Mouse (Mus musculus): Measurements from ENCODE around the gene 4930402F06Rik. TPM values are rescaled to one million over a fixed set of nuclear protein-coding genes. Genes with fewer than 3 reads are reported as not detected.

4930402F06Rik gene
- not detected in 2 replicates for polyA plus RNA-seq (2016; fragmentation: Nextera tagmentation; extraction: Ambion mirVana)

DNA sequence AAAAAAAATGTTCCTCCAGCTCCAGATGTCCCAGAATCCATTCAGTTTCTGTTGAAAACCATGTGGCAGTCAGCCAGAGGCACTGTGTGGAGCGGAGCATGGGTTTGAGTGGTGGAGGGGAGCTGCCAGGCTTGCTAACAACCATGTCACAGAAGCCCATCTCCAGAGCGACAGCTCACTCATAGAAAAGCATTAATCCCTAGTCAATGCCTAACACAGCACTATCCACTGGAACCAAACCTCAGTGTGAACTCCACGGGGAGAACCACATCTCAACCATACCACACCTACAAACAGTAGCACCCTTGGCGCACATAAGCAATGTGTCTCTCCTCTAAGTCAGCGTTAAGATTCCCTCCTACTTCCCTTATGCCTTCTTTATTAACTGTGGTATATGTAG is at the start of gene 4930402F06Rik:
Gene 4930402F06Rik, minus strand, starts transcription at position 80 of the 400 bp plus-strand sequence.
- ATAC-seq (ENCODE audit: low FRiP score): no peak
- no peaks in the 10 kb centered on the region for H3K27me3 ChIP-seq
- no peaks in the 10 kb centered on the region for H3K9me3 ChIP-seq (replicated peaks)
- no peaks in the 10 kb centered on the region for H3K36me3 ChIP-seq
- H3K4me3 ChIP-seq: no peak within 1 kb of the TSS
- 72% methylated on average over 5 of the region's 5 CpGs for WGBS
- no peak within 1 kb of the TSS for H3K9ac ChIP-seq
- H3K4me1 ChIP-seq: no peaks in the 10 kb centered on the region
- no peak within 1 kb of the TSS for H3K4me2 ChIP-seq (replicated peaks)
- no peak within 1 kb of the TSS for H3K27ac ChIP-seq

DNA sequence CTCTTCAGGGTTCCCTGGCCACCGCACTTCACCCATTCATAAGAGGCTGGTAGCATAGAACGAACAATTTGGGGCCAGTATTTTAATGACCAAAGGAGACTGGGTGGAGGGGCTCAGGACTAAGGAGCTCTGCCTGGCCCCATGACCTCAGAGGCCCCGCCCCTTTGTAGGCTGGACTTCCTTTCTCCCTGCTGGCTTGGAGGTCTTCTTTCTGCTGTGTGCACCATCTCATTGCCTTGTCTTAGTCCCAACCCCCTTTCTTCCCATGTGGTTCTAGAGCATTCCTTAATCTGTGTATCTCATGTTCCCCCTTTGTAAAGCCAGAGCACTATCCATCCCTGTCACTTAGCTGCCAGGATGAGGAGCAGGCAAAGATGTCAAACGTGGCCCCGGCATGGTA is 49.3 kb upstream of the 4930402F06Rik start:
- no peak for ATAC-seq (ENCODE audit: low FRiP score)

GRCm38 (mm10) chr2:35445610-35446009 is 48.6 kb upstream of the 4930402F06Rik start:
- peaks cover 9% of the 10 kb centered on the region; the same call in 1 of the 2 replicates for H3K4me1 ChIP-seq
- H3K9me3 ChIP-seq (replicated peaks): no peaks in the 10 kb centered on the region
- H3K27me3 ChIP-seq: no peaks in the 10 kb centered on the region
- no peak overlapping the region for H3K9ac ChIP-seq
- H3K27ac ChIP-seq: no peak overlapping the region
- WGBS: 81% methylated on average over 7 of the region's 7 CpGs
- no peaks in the 10 kb centered on the region for H3K36me3 ChIP-seq
- H3K4me3 ChIP-seq: no peak overlapping the region
- no peak for ATAC-seq (ENCODE audit: low FRiP score)
- H3K4me2 ChIP-seq (replicated peaks): no peak overlapping the region

More for the DNA sequence above, 49.3 kb upstream of the 4930402F06Rik start:
- H3K27me3 ChIP-seq: no peaks in the 10 kb centered on the region
- H3K27ac ChIP-seq: no peak overlapping the region
- H3K4me1 ChIP-seq: peaks cover 11% of the 10 kb centered on the region; the same call in 1 of the 2 replicates
- H3K4me3 ChIP-seq: no peak overlapping the region
- no peak overlapping the region for H3K9ac ChIP-seq
- no peak overlapping the region for H3K4me2 ChIP-seq (replicated peaks)
- H3K36me3 ChIP-seq: no peaks in the 10 kb centered on the region
- H3K9me3 ChIP-seq (replicated peaks): no peaks in the 10 kb centered on the region
- 76% methylated on average over 5 of the region's 5 CpGs for whole genome bisulfite sequencing

DNA sequence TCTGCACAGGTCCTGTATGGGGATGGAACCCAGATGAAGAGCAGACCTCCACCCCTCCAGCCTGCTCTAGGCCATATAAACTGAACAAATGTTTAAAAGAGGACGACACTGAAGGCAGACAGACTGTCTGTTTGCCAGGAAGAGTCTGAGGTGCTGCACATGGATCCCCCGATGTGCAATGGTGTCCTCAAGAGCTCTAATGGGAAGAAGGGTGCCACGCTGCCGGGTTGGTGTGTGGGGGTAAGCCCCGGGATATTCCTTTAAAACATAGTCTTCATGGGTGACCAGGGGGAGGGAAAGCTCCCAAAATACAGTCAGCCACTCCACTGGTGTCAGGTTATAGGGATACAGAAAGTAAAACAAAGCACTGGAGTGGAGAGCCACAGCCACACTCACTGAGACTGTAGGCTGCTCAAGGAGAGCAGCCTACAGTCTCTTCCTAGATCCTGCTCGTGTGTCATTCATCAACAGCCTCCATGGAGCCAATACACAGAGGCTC is 47.8 kb upstream of the 4930402F06Rik start:
- ATAC-seq (ENCODE audit: low FRiP score): no peak
- no peaks in the 10 kb centered on the region for H3K27me3 ChIP-seq
- H3K9ac ChIP-seq: no peak overlapping the region
- peaks cover 9% of the 10 kb centered on the region; the same call in 1 of the 2 replicates for H3K4me1 ChIP-seq
- no peak overlapping the region for H3K4me3 ChIP-seq
- 82% methylated on average over 6 of the region's 6 CpGs for WGBS
- no peak overlapping the region for H3K27ac ChIP-seq
- H3K9me3 ChIP-seq (replicated peaks): no peaks in the 10 kb centered on the region
- H3K36me3 ChIP-seq: no peaks in the 10 kb centered on the region
- H3K4me2 ChIP-seq (replicated peaks): no peak overlapping the region

- 68% methylated on average over 16 of the region's 16 CpGs for WGBS
- H3K4me2 ChIP-seq (replicated peaks): no peak overlapping the region
- H3K27ac ChIP-seq: no peak overlapping the region
- peaks cover 9% of the 10 kb centered on the region; the same call in 1 of the 2 replicates for H3K4me1 ChIP-seq
- no peaks in the 10 kb centered on the region for H3K36me3 ChIP-seq
- ATAC-seq (ENCODE audit: low FRiP score): no peak
- H3K9me3 ChIP-seq (replicated peaks): no peaks in the 10 kb centered on the region
- H3K9ac ChIP-seq: no peak overlapping the region
- no peak overlapping the region for H3K4me3 ChIP-seq
- no peaks in the 10 kb centered on the region for H3K27me3 ChIP-seq
These were observed 47.2 kb upstream of the 4930402F06Rik start for GRCm38 (mm10) chr2:35443981-35444763.

GRCm38 (mm10) chr2:35443325-35443724 is 46.4 kb upstream of the 4930402F06Rik start:
- H3K27ac ChIP-seq: no peak overlapping the region
- no peak overlapping the region for H3K4me3 ChIP-seq
- H3K9ac ChIP-seq: no peak overlapping the region
- ATAC-seq (ENCODE audit: low FRiP score): no peak
- no peak overlapping the region for H3K4me2 ChIP-seq (replicated peaks)
- no peaks in the 10 kb centered on the region for H3K36me3 ChIP-seq
- H3K27me3 ChIP-seq: no peaks in the 10 kb centered on the region
- WGBS: 77% methylated on average over 5 of the region's 5 CpGs
- H3K9me3 ChIP-seq (replicated peaks): no peaks in the 10 kb centered on the region
- 0 out of 2 replicates have a peak, but pooled peaks cover 6% of the 10 kb centered on the region for H3K4me1 ChIP-seq

GRCm38 (mm10) chr2:35442079-35442478 is 45.1 kb upstream of the 4930402F06Rik start:
- ATAC-seq (ENCODE audit: low FRiP score): no peak

DNA sequence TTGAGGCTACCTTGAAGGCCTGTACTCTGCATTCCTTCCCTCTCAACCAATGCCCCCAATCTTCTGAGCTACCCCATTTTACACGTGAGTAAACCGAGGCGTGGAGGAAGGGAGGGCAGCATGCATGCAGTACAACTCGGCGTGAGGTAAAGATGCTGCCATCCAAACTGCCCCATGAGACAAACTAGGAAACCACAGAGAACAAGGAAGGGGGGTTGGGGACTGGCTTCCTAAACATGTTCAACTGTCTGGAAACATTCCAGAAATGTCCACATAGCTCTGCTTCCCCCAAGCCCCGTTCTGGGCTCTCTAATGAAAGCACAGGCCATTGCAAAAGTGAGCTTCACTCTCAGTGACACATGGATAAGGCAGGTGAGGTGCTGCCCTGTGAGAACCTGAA is 44.4 kb upstream of the 4930402F06Rik start:
- H3K4me1 ChIP-seq: 0 out of 2 replicates have a peak, but pooled peaks cover 6% of the 10 kb centered on the region
- no peak overlapping the region for H3K9ac ChIP-seq
- no peak overlapping the region for H3K27ac ChIP-seq
- no peaks in the 10 kb centered on the region for H3K9me3 ChIP-seq (replicated peaks)
- ATAC-seq (ENCODE audit: low FRiP score): no peak
- no peaks in the 10 kb centered on the region for H3K36me3 ChIP-seq
- H3K27me3 ChIP-seq: no peaks in the 10 kb centered on the region
- H3K4me3 ChIP-seq: no peak overlapping the region
- H3K4me2 ChIP-seq (replicated peaks): no peak overlapping the region
- WGBS: 87% methylated on average over 6 of the region's 6 CpGs

More at GRCm38 (mm10) chr2:35442079-35442478, 45.1 kb upstream of the 4930402F06Rik start:
- Histone ChIP-seq H3K27me3 (no peaks in the 10 kb centered on the region), H3K27ac (no peak overlapping the region), H3K4me2 (replicated peaks) (no peak overlapping the region), H3K4me1 (0 out of 2 replicates have a peak, but pooled peaks cover 6% of the 10 kb centered on the region), H3K36me3 (no peaks in the 10 kb centered on the region), H3K9ac (no peak overlapping the region), H3K4me3 (no peak overlapping the region), H3K9me3 (replicated peaks) (no peaks in the 10 kb centered on the region)
- WGBS: 85% methylated on average over 6 of the region's 6 CpGs

DNA sequence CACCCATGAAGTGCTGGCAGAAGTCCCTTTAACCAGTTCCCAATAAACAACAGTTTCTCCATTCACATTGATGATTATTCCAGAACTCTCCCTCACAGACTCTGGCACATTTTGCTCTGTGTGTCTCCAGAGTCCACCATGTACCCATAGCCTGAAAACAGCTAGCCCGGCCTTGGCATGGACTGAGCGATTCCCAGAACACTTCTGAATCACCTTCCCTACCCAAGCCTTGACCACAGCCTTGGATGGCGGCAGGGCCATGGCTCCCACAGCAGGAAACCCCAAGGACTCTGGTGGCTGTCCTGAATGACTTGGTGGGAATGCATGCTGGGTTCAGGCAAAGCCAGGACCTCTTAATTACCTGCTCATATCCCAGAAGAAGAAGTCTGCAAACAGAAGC is 43.5 kb upstream of the 4930402F06Rik start:
- H3K36me3 ChIP-seq: no peaks in the 10 kb centered on the region
- no peak overlapping the region for H3K4me2 ChIP-seq (replicated peaks)
- WGBS: 86% methylated on average over 3 of the region's 3 CpGs
- no peak overlapping the region for H3K9ac ChIP-seq
- no peak for ATAC-seq (ENCODE audit: low FRiP score)
- no peaks in the 10 kb centered on the region for H3K27me3 ChIP-seq
- 0 out of 2 replicates have a peak, but pooled peaks cover 6% of the 10 kb centered on the region for H3K4me1 ChIP-seq
- no peak overlapping the region for H3K4me3 ChIP-seq
- no peaks in the 10 kb centered on the region for H3K9me3 ChIP-seq (replicated peaks)
- H3K27ac ChIP-seq: no peak overlapping the region

- Histone ChIP-seq H3K9ac (no peak overlapping the region), H3K36me3 (no peaks in the 10 kb centered on the region), H3K4me3 (no peak overlapping the region), H3K4me2 (replicated peaks) (no peak overlapping the region), H3K27ac (no peak overlapping the region), H3K9me3 (replicated peaks) (no peaks in the 10 kb centered on the region), H3K4me1 (0 out of 2 replicates have a peak, but pooled peaks cover 7% of the 10 kb centered on the region), H3K27me3 (no peaks in the 10 kb centered on the region)
- WGBS: 94% methylated on average over 2 of the region's 2 CpGs
- ATAC-seq (ENCODE audit: low FRiP score): no peak
These were observed 40.8 kb upstream of the 4930402F06Rik start for GRCm38 (mm10) chr2:35437796-35438195.

GRCm38 (mm10) chr2:35434576-35435123 is 37.7 kb upstream of the 4930402F06Rik start:
- no peak overlapping the region for H3K27ac ChIP-seq
- H3K4me1 ChIP-seq: peaks cover 10% of the 10 kb centered on the region; the same call in 1 of the 2 replicates
- no peak overlapping the region for H3K4me3 ChIP-seq
- no peak overlapping the region for H3K4me2 ChIP-seq (replicated peaks)
- H3K36me3 ChIP-seq: no peaks in the 10 kb centered on the region
- H3K27me3 ChIP-seq: no peaks in the 10 kb centered on the region
- no peak for ATAC-seq (ENCODE audit: low FRiP score)
- H3K9me3 ChIP-seq (replicated peaks): no peaks in the 10 kb centered on the region
- no peak overlapping the region for H3K9ac ChIP-seq
- 80% methylated on average over 6 of the region's 6 CpGs for WGBS

- no peaks in the 10 kb centered on the region for H3K27me3 ChIP-seq
- no peak overlapping the region for H3K27ac ChIP-seq
- H3K9me3 ChIP-seq (replicated peaks): no peaks in the 10 kb centered on the region
- H3K4me2 ChIP-seq (replicated peaks): no peak overlapping the region
- 76% methylated on average over 4 of the region's 4 CpGs for WGBS
- no peak for ATAC-seq (ENCODE audit: low FRiP score)
- no peaks in the 10 kb centered on the region for H3K36me3 ChIP-seq
- no peak overlapping the region for H3K9ac ChIP-seq
- H3K4me1 ChIP-seq: peaks cover 13% of the 10 kb centered on the region; the same call in 1 of the 2 replicates
- no peak overlapping the region for H3K4me3 ChIP-seq
These were observed 36.5 kb upstream of the 4930402F06Rik start for GRCm38 (mm10) chr2:35433428-35433827.
